Mouse (Mus musculus): ENCODE measurements around the gene Drp2. TPM values are rescaled to one million over a fixed set of nuclear protein-coding genes. Genes with fewer than 3 reads are reported as not detected.

Drp2 gene
- polyA plus RNA-seq (2014; fragmentation: Illumina TruSeq; extraction: RNeasy Lipid Tissue Mini Kit (QIAGEN cat#74804); ENCODE audit: insufficient read depth, low read depth, low replicate concordance), result 0.13 TPM

GRCm38 (mm10) chrX:134403863-134404583 lies at the start of gene Drp2:
Drp2 (plus strand) TSS chrX:134404551.

GRCm38 (mm10) chrX:134476290-134476689 lies 71.9 kb downstream of the Drp2 start, which contains the start of gene Taf7l:
Taf7l (minus strand) TSS chrX:134476490.

Other genes starting within 250 kb of the Drp2 start
- 1.7 TPM for gene Xkrx, start 242.5 kb upstream of the Drp2 start, polyA plus RNA-seq (2014; fragmentation: Illumina TruSeq; extraction: RNeasy Lipid Tissue Mini Kit (QIAGEN cat#74804); ENCODE audit: insufficient read depth, low read depth, low replicate concordance)
- not detected for gene Arl13a, start 217.1 kb upstream of the Drp2 start, polyA plus RNA-seq (2014; fragmentation: Illumina TruSeq; extraction: RNeasy Lipid Tissue Mini Kit (QIAGEN cat#74804); ENCODE audit: insufficient read depth, low read depth, low replicate concordance)
- gene Nox1, start 182.6 kb upstream of the Drp2 start, polyA plus RNA-seq (2014; fragmentation: Illumina TruSeq; extraction: RNeasy Lipid Tissue Mini Kit (QIAGEN cat#74804); ENCODE audit: insufficient read depth, low read depth, low replicate concordance), result 0.18 TPM
- gene Trmt2b, start 127.6 kb upstream of the Drp2 start, polyA plus RNA-seq (2014; fragmentation: Illumina TruSeq; extraction: RNeasy Lipid Tissue Mini Kit (QIAGEN cat#74804); ENCODE audit: insufficient read depth, low read depth, low replicate concordance), result 12.5 TPM
- gene Tmem35a, start 109.3 kb upstream of the Drp2 start, polyA plus RNA-seq (2014; fragmentation: Illumina TruSeq; extraction: RNeasy Lipid Tissue Mini Kit (QIAGEN cat#74804); ENCODE audit: insufficient read depth, low read depth, low replicate concordance), result 3.9 TPM
- 0.73 TPM for gene Cenpi, start 96.5 kb upstream of the Drp2 start, polyA plus RNA-seq (2014; fragmentation: Illumina TruSeq; extraction: RNeasy Lipid Tissue Mini Kit (QIAGEN cat#74804); ENCODE audit: insufficient read depth, low read depth, low replicate concordance)
- gene Taf7l, start 71.9 kb downstream of the Drp2 start, polyA plus RNA-seq (2014; fragmentation: Illumina TruSeq; extraction: RNeasy Lipid Tissue Mini Kit (QIAGEN cat#74804); ENCODE audit: insufficient read depth, low read depth, low replicate concordance), result not detected
- gene Timm8a1, start 137.3 kb downstream of the Drp2 start, polyA plus RNA-seq (2014; fragmentation: Illumina TruSeq; extraction: RNeasy Lipid Tissue Mini Kit (QIAGEN cat#74804); ENCODE audit: insufficient read depth, low read depth, low replicate concordance), result 11.1 TPM
- gene Btk, start 179.0 kb downstream of the Drp2 start, polyA plus RNA-seq (2014; fragmentation: Illumina TruSeq; extraction: RNeasy Lipid Tissue Mini Kit (QIAGEN cat#74804); ENCODE audit: insufficient read depth, low read depth, low replicate concordance), result 9.2 TPM
- gene Rpl36a, start 181.1 kb downstream of the Drp2 start, polyA plus RNA-seq (2014; fragmentation: Illumina TruSeq; extraction: RNeasy Lipid Tissue Mini Kit (QIAGEN cat#74804); ENCODE audit: insufficient read depth, low read depth, low replicate concordance), result 1,091 TPM
- gene Gla, start 196.6 kb downstream of the Drp2 start, polyA plus RNA-seq (2014; fragmentation: Illumina TruSeq; extraction: RNeasy Lipid Tissue Mini Kit (QIAGEN cat#74804); ENCODE audit: insufficient read depth, low read depth, low replicate concordance), result 5.5 TPM
- gene Hnrnph2, start 196.6 kb downstream of the Drp2 start, polyA plus RNA-seq (2014; fragmentation: Illumina TruSeq; extraction: RNeasy Lipid Tissue Mini Kit (QIAGEN cat#74804); ENCODE audit: insufficient read depth, low read depth, low replicate concordance), result 56.6 TPM